Mouse (Mus musculus): ENCODE data around the gene Eif3f. TPM values are rescaled to one million over a fixed set of nuclear protein-coding genes. Genes with fewer than 3 reads are reported as not detected.

The Eif3f gene
- polyA plus RNA-seq, 1 experiment: 161 TPM

GRCm38 (mm10) chr7:108949301-108949700 lies 15.1 kb downstream of the Eif3f start:
- Histone ChIP-seq H3K4me1 (replicated peaks; ENCODE audit: control insufficient read depth, insufficient read depth, low read length) (peaks cover 7% of the 10 kb centered on the region; the same call in 1 of the 2 replicates), H3K4me3 (ENCODE audit: control insufficient read depth, insufficient read depth, low read length) (no peak overlapping the region), H3K36me3 (ENCODE audit: control insufficient read depth, insufficient read depth, low read length) (peaks cover 6% of the 10 kb centered on the region), H3K27me3 (ENCODE audit: control insufficient read depth, insufficient read depth, low read length) (peaks cover 13% of the 10 kb centered on the region), H3K27ac (ENCODE audit: control insufficient read depth, insufficient read depth, low read length) (no peak overlapping the region)
- 82% methylated on average over 2 of the region's 2 CpGs for WGBS
- TF ChIP-seq CTCF (IDR thresholded peaks at IDR 0.05; ENCODE audit: borderline replicate concordance, control insufficient read depth, extremely low read depth, insufficient read depth, low read length, poor library complexity) (no peak), POLR2A (IDR thresholded peaks at IDR 0.05; ENCODE audit: control insufficient read depth, extremely low read depth, insufficient read depth, low read length, poor library complexity) (no peak)
- DNase-seq: no peak

DNA sequence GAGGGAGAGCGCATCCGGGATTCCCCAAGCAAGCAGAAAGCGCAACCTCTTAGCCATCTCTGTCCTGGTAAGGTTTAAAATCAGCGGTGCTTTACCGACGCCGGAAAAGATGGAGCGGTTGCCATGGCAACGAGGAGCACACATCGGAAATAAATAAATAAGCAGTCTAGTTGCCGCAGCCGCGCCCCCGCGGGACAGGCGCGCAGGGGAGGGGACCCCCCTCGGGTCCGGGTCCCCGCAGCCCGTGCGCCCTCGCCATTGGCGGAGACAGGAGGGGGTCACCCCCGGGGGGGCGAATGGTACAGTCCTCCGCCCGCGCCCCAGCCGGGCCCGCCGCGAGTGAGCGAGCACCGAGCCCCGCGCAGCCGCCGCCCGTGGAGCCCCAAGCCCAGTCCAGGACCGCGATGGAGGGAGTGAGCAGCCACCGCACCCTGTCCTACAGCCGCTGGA lies 16.1 kb downstream of the Eif3f start, which contains the start of gene Tub:
Gene Tub (plus strand): TSS at position 27 of the 450 bp plus-strand sequence.
- Histone ChIP-seq H3K4me1 (replicated peaks; ENCODE audit: control insufficient read depth, insufficient read depth, low read length) (peaks cover 7% of the 10 kb centered on the region; the same call in 1 of the 2 replicates), H3K36me3 (ENCODE audit: control insufficient read depth, insufficient read depth, low read length) (peaks cover 5% of the 10 kb centered on the region), H3K27ac (ENCODE audit: control insufficient read depth, insufficient read depth, low read length) (no peak within 1 kb of the TSS), H3K27me3 (ENCODE audit: control insufficient read depth, insufficient read depth, low read length) (peaks cover 13% of the 10 kb centered on the region), H3K4me3 (ENCODE audit: control insufficient read depth, insufficient read depth, low read length) (peak within 1 kb of the TSS; percentile 15)
- TF ChIP-seq CTCF (IDR thresholded peaks at IDR 0.05; ENCODE audit: borderline replicate concordance, control insufficient read depth, extremely low read depth, insufficient read depth, low read length, poor library complexity): no peak
- TF ChIP-seq POLR2A (IDR thresholded peaks at IDR 0.05; ENCODE audit: control insufficient read depth, extremely low read depth, insufficient read depth, low read length, poor library complexity): no peak
- no peak for DNase-seq
- 4% methylated on average over 43 of the region's 44 CpGs for WGBS

GRCm38 (mm10) chr7:108950762-108951331 lies 16.6 kb downstream of the Eif3f start:
- Histone ChIP-seq H3K27ac (ENCODE audit: control insufficient read depth, insufficient read depth, low read length) (no peak overlapping the region), H3K4me3 (ENCODE audit: control insufficient read depth, insufficient read depth, low read length) (peak overlapping the region; percentile 15), H3K4me1 (replicated peaks; ENCODE audit: control insufficient read depth, insufficient read depth, low read length) (peaks cover 7% of the 10 kb centered on the region; the same call in 1 of the 2 replicates), H3K27me3 (ENCODE audit: control insufficient read depth, insufficient read depth, low read length) (peaks cover 13% of the 10 kb centered on the region), H3K36me3 (ENCODE audit: control insufficient read depth, insufficient read depth, low read length) (0 out of 2 replicates have a peak, but pooled peaks cover under 1% of the 10 kb centered on the region)
- DNase-seq: no peak
- 5% methylated on average over 52 of the region's 52 CpGs for WGBS
- TF ChIP-seq CTCF (IDR thresholded peaks at IDR 0.05; ENCODE audit: borderline replicate concordance, control insufficient read depth, extremely low read depth, insufficient read depth, low read length, poor library complexity) (no peak), POLR2A (IDR thresholded peaks at IDR 0.05; ENCODE audit: control insufficient read depth, extremely low read depth, insufficient read depth, low read length, poor library complexity) (no peak)

DNA sequence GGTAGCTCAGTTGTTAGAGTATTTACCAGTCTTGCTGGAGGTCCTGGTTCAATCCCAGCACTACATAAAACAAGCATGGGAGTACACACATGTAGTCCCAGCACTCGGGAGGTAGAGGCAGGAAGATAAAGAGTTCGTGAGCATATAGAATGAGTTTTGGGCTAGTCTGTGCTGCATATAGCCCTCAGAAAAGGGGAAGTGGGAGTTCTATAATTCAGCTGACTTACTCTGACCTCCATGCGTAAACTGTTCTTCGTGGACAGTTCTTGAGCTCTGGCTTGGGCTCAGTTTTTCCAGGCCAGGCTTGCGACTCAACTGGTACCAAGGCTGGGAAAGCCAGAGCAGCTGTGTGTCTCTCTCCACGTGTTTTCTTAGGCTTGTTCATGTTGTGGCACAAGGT lies 18.6 kb downstream of the Eif3f start:
- Histone ChIP-seq H3K4me1 (replicated peaks; ENCODE audit: control insufficient read depth, insufficient read depth, low read length) (peaks cover 7% of the 10 kb centered on the region; the same call in 1 of the 2 replicates), H3K27me3 (ENCODE audit: control insufficient read depth, insufficient read depth, low read length) (peaks cover 13% of the 10 kb centered on the region), H3K4me3 (ENCODE audit: control insufficient read depth, insufficient read depth, low read length) (no peak overlapping the region), H3K36me3 (ENCODE audit: control insufficient read depth, insufficient read depth, low read length) (no peaks in the 10 kb centered on the region), H3K27ac (ENCODE audit: control insufficient read depth, insufficient read depth, low read length) (no peak overlapping the region)
- TF ChIP-seq POLR2A (IDR thresholded peaks at IDR 0.05; ENCODE audit: control insufficient read depth, extremely low read depth, insufficient read depth, low read length, poor library complexity) (no peak), CTCF (IDR thresholded peaks at IDR 0.05; ENCODE audit: borderline replicate concordance, control insufficient read depth, extremely low read depth, insufficient read depth, low read length, poor library complexity) (no peak)
- whole genome bisulfite sequencing: 34% methylated on average over 6 of the region's 6 CpGs
- no peak for DNase-seq

- H3K4me1 ChIP-seq (replicated peaks; ENCODE audit: control insufficient read depth, insufficient read depth, low read length): peaks cover 7% of the 10 kb centered on the region; the same call in 1 of the 2 replicates
- H3K27me3 ChIP-seq (ENCODE audit: control insufficient read depth, insufficient read depth, low read length): peaks cover 13% of the 10 kb centered on the region
- no peak overlapping the region for H3K27ac ChIP-seq (ENCODE audit: control insufficient read depth, insufficient read depth, low read length)
- no peak overlapping the region for H3K4me3 ChIP-seq (ENCODE audit: control insufficient read depth, insufficient read depth, low read length)
- no peaks in the 10 kb centered on the region for H3K36me3 ChIP-seq (ENCODE audit: control insufficient read depth, insufficient read depth, low read length)
- DNase-seq: peak; percentile 24
- no peak for TF ChIP-seq POLR2A (IDR thresholded peaks at IDR 0.05; ENCODE audit: control insufficient read depth, extremely low read depth, insufficient read depth, low read length, poor library complexity)
- TF ChIP-seq CTCF (IDR thresholded peaks at IDR 0.05; ENCODE audit: borderline replicate concordance, control insufficient read depth, extremely low read depth, insufficient read depth, low read length, poor library complexity): no peak
- 42% methylated on average over 4 of the region's 4 CpGs for WGBS
Measured at GRCm38 (mm10) chr7:108954185-108954584, 20.0 kb downstream of the Eif3f start.

DNA sequence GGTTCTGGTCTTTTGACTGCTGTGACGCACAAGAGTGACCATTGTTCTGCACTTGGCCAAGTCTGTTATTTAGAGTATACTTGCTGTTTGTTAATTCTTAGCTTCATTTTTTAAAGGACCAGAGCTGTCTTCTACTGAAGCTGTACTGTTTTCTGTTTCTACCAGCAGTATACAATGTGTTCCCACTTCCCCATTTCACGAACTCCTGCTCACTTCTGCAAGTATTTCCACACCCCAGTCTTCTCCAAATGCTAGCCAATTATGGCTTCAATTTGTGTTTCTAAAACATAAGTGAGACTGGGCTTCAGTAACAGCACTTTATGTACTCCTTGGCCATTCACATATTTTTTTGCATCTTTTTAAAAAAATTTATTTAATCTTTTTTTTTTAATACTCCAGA lies 23.5 kb downstream of the Eif3f start:
- no peaks in the 10 kb centered on the region for H3K36me3 ChIP-seq (ENCODE audit: control insufficient read depth, insufficient read depth, low read length)
- no peak overlapping the region for H3K27ac ChIP-seq (ENCODE audit: control insufficient read depth, insufficient read depth, low read length)
- no peaks in the 10 kb centered on the region for H3K27me3 ChIP-seq (ENCODE audit: control insufficient read depth, insufficient read depth, low read length)
- TF ChIP-seq CTCF (IDR thresholded peaks at IDR 0.05; ENCODE audit: borderline replicate concordance, control insufficient read depth, extremely low read depth, insufficient read depth, low read length, poor library complexity) (no peak), POLR2A (IDR thresholded peaks at IDR 0.05; ENCODE audit: control insufficient read depth, extremely low read depth, insufficient read depth, low read length, poor library complexity) (no peak)
- WGBS: 48% methylated on average over 2 of the region's 2 CpGs
- H3K4me1 ChIP-seq (replicated peaks; ENCODE audit: control insufficient read depth, insufficient read depth, low read length): no peaks in the 10 kb centered on the region
- H3K4me3 ChIP-seq (ENCODE audit: control insufficient read depth, insufficient read depth, low read length): no peak overlapping the region
- DNase-seq: no peak

Measured in thymus, adult 2 months (tissue).